Mouse (Mus musculus) mouse embryonic stem cell (cell line): Measurements from ENCODE around the gene Tmed2.
"Not testable (repeated sequence)": the region's sequence is repeated elsewhere in the genome, so short reads cannot be mapped to it uniquely, and the experiment has no call there.

ENCODE experiments used
- in situ Hi-C, 2 experiments: fragments of 300-500 bp; cut with MboI; formaldehyde crosslinking; loops; 1 replicate in 1 of 2; 3 replicates in 1 of 2; pipeline ENCODE4 v1.14.3; 2019 to 2020; ENCODE audit warnings: low sequenced_read_pairs in 2 of 2, low pct_unique_long_range_greater_than_20kb in 1 of 2, mixed read lengths in 1 of 2; ENCODE audit not compliant: unreplicated experiment in 1 of 2

Tmed2 gene

DNA sequence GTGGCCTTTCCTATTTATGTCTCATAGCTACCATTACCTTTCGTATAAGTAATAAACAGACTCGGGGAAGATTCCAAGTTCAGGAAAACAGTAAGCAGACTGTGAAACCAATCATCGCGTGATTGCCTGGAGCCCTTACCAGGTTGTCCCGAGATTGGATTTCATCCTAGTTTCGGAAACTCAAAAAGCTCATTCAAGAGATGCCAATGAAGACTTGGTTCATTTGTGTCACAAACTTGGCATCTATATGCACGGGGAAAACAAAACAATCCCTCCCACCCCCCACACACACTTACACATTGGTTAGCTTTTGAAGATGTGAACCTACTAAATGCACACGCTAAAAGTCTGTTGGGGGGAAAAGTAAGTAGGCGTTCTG lies 11.6 kb downstream of the Tmed2 start:
- in situ Hi-C loops = no loop called here

DNA sequence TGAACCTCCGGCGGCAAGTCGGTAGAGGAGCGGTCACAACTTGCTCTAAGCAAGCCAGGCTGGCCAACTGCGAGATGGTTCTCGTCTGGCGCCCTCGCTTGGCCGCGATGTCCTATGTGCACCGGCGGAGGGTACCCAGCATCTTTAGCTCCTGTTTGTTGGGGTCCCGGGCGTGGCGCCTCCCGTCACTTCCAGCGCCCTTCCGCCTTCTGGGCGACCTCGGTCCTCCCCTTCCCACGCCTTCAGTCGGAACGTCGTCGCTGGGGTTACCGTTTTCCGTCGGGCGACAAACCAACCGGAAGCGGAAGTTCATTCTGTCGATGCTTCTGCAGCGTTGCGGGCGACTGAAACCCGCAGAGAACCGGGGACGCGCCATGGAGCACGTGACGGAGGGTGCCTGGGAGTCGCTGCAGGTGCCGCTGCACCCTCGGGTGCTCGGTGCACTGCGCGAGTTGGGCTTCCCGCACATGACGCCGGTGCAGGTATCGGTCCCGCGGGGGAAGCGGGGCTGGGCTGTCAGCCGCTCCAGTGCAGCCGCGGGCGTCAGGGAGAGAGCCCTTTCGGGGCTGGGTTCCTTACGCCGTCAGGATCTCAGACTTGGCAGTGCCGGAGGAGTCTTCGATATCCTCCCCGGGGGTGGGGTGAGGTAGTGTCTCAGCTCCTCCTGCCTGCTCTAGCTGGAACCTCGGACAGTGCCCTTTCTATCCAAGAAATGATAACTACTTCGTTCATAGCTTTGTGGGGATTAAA lies 12.2 kb downstream of the Tmed2 start, which contains the start of gene Ddx55:
Gene Ddx55, plus strand, starts transcription at position 307 of the 750 bp plus-strand sequence.
- in situ Hi-C loops = no loop called here

DNA sequence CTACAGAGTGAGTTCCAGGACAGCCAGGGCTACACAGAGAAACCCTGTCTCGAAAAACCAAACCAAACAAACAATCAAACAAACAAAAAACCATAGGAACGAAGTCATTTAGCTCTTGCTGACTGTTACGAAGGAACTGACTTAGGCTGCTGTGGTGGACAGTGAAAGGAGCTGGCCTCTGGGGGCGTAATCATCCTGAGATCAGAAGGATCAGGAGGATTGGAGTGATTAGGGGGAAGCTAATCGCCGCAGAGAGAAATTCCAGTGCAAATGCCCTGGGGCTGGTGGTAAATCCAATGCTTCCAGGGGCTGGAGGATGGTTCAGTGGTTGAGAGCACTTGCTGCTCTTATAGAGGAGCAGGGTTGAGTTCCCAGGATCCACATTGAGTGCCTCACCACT lies 13.1 kb downstream of the Tmed2 start:
- in situ Hi-C loops = no loop called here

DNA sequence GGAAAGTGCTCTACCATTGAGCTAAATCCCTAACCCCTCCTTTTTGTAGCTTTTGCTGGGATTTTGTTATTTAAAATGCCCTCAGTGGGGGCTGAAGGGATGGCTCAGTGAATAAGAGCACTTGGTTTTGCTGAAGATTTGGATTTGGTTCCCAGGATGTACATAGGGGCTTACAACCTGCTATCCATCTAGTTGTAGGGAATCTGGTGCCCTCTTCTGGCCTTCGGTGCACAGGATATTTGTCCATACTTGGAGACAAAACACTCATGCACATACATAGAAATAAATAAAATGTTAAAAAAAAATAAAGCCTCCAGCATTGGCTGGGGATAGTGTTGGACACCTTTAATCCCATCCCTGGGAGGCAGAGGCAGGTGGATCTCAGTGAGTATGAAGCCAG lies 14.7 kb downstream of the Tmed2 start:
- in situ Hi-C loops = no loop called here

DNA sequence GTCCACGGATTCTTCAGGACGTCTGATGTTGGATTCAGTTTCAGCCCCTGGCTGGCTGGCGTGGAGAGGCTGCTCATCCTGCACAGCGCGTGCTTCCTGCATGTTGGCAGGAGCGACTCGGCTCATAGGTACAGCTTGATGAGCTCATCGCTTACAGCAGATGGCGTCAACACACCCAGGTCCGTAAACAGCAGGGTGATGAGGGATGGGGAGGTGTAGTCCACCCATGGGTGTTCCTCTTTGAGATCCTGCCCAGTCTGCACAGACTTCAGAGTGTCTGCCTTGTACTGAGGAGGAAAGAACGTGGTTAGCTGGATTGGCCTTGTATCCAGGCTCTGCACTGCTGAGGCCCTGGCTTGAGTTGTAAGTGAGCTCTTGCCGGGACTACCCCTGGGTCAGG lies 30.6 kb downstream of the Tmed2 start:
- in situ Hi-C loops = no loop called here

DNA sequence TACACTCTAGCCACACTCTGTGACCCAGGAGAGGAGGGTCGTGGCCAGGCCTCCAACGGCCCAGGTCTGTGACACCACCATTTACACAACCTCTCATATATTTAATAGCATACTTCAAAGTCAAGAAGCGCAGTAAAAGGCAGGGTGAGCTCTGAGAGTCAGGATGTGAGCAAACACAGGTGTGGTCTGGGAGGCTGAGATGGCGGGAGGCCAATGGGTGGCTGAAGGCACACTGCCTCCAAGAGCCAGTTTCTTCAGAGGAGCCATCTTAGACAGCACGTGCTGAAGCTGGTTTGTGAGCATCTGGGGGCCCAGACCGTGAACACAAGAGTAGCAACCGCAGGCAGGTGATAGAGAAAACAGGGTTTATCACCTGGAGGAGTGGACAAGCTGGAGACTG lies 35.0 kb downstream of the Tmed2 start:
- in situ Hi-C loops = no loop called here

DNA sequence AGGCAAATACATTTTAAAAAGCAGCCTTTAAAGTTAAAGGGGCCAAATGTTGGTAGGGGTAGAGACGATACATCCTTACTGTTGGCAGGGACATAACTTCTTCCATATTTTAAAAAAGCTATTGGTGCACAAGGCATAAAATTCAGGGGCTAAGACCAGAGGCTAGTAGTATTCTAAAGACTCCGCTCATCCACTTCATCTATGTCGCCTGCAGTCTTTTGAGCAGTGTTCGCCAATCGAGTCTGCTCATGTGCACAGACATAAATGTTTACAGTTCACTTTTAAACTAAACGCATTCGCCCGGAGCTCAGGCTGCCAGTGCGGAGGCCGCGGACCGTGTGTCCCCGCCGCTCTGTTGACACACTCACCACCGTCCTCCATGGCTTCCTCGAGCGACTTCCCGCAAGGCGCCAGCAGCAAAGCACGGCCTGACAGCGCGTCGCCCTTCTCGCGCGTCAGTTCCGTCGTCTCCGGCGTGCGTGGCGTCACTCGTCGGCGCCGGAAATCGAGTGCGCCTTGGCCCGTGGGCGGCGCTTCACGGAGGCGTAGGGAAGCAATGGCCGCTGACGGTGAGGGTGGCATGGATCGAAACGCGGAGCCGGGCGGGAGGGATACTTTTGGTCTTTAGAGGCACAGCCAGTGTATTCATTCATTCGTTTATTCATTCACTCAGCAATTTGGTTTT lies 38.3 kb downstream of the Tmed2 start, which contains the start of the genes Eif2b1 and Gtf2h3:
Gene Eif2b1, minus strand, starts transcription at position 499 of the 685 bp plus-strand sequence.
Gene Gtf2h3, plus strand, starts transcription at position 508 of the 685 bp plus-strand sequence.
- in situ Hi-C loops = no loop called here

DNA sequence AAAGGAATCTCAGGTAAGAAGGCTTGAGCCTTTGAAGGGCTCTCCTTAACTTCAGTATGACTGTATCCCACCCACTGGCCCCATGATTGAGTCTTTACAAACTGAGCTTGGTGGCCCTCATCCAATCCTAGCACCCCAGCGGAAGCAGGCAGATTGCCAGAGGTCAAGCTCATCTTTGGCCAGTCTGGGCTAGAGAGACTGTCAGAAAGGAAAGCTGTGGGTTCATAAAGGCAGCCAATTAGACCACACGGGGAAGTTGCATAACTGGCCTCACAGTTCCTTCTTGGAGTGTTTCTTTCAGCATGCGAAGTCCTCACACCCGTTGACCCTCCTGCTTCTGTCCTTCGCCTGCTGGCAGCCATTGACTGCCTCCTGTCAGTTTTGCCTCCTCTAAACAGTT lies 42.0 kb downstream of the Tmed2 start:
- in situ Hi-C loops = no loop called here

DNA sequence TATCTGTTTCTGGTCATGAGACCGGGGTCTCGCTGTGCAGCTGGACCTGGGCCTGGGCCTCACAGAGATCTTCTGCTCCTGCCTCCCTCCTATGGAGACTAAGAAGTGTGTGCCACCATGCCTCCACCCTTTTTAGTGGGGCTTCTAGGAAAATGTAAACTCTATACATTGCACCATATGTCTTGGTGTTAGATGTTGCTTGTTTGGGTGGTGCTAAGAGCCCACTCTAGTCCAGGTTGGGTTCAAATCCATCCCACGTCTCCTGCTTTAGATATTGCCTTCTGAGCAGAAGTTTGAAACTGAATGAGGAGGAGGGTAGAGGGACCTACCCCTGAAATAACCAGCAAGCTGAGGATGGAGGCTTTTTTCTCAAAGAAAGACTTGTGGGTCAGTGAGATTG lies 52.3 kb downstream of the Tmed2 start:
- in situ Hi-C loops = no loop called here

DNA sequence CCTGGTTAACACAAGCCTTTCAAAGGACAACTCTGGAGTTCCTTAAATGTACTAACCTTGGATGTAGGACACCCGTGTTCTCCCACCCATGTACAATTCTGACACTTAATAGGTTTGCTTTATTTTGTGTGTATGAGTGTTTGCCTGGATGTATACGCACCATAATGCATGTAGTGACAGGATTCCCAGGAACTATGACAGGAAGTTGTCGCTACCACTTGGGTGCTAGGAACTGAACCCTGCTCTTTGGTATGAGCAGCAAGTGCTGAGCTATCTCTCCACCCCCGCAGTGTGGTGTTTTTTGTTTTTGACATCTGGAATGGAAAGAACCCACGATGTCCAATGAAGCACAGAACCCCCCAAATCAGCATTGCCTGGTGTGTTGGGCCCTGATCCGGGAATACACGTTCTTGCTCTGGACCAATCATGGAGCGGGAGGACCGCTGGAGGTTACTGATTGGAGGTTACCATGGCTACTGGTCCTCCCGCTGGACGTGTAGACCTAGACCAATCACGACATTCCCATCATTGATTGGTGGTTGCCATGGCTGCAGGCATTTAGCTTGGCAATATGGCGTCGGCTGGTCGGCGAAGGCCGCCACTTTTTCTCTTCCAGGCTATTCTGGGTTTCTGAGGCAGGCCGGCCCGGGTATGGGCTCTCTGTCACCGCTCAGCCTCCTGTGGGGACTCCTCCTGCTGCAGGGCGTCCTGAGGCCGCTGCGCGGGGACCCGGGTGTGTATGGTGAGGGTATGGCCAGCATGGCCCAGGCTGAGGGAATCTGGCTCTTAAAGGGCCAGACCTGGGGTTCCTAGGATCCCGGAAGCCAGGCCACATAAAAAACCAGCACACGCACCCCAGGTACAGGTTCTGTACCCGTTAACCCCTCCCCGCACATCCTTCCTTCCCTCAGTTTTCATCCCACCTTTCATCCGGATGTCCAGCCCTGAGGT lies 58.0 kb downstream of the Tmed2 start:
- in situ Hi-C loops = no loop called here

DNA sequence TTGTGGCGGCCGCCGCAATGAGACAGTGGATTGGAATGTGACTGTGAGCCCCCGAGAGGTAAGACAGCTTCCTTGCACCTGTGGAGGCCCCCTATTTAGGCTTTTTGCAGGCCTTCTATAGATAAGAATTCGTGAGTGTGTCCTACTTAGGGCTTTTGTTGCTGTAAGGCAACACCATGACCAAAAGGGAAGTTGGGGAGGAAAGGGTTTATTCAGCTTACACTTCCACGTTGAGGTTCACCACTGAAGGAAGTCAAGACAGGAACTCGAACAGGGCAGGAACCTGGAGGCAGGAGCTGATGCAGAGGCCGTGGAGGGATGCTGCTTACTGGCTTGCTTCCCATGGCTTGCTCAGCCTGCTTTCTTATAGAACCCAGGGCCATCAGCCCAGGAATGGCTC lies 59.2 kb downstream of the Tmed2 start:
- in situ Hi-C loops = not testable (repeated sequence)
